Mouse (Mus musculus) hindbrain, embryonic 15.5 days (tissue): ENCODE data around the gene Gm9964. TPM values are rescaled to one million over a fixed set of nuclear protein-coding genes. Genes with fewer than 3 reads are reported as not detected.
A peak's percentile ranks its signal among the peaks of the same experiment; 100 is the strongest.

ENCODE experiments used
- ATAC-seq: fragments of 200-750 bp; cut with Nextera tagmentation; 2 replicates; pipeline ENCODE4 v1.8.0; 2017; ENCODE audit warnings: low read depth, moderate number of reproducible peaks, moderate TSS enrichment; ENCODE audit not compliant: low FRiP score
- H3K27ac ChIP-seq: fragments of 300-500 bp; sonication (generic); replicated peaks from 2 replicates; pipeline ENCODE4 v1.5.1; 2015; ENCODE audit warnings: mild to moderate bottlenecking, inconsistent platforms
- H3K27me3 ChIP-seq: fragments of 300-500 bp; sonication (generic); 2 replicates; pipeline ENCODE4 v1.6.1; 2015; ENCODE audit warnings: control low read depth, inconsistent platforms
- H3K36me3 ChIP-seq: fragments of 300-500 bp; sonication (generic); 2 replicates; pipeline ENCODE4 v1.6.1; 2015; ENCODE audit warnings: control low read depth, inconsistent platforms
- H3K4me1 ChIP-seq: fragments of 300-500 bp; sonication (generic); replicated peaks from 2 replicates; pipeline ENCODE4 v1.6.1; 2015; ENCODE audit warnings: control low read depth, inconsistent platforms
- H3K4me2 ChIP-seq: fragments of 300-500 bp; sonication (generic); 2 replicates; pipeline ENCODE4 v1.6.1; 2015; ENCODE audit warnings: moderate library complexity, mild to moderate bottlenecking, inconsistent platforms
- H3K4me3 ChIP-seq: fragments of 300-500 bp; sonication (generic); 2 replicates; pipeline ENCODE4 v1.5.1; 2015; ENCODE audit warnings: mild to moderate bottlenecking, inconsistent platforms
- H3K9ac ChIP-seq: fragments of 300-500 bp; sonication (generic); 2 replicates; pipeline ENCODE4 v1.6.1; 2015; ENCODE audit warnings: inconsistent platforms
- H3K9me3 ChIP-seq: fragments of 300-500 bp; sonication (generic); 2 replicates; pipeline ENCODE4 v1.6.1; 2016; ENCODE audit warnings: control low read depth, inconsistent platforms
- WGBS: fragments of 180-500 bp; shearing (Covaris S2); methylation state at CpG from one replicate; pipeline ENCODE4 v1.1.7; 2015; 5-methylcytosine and 5-hydroxymethylcytosine counted together
- polyA plus RNA-seq: library from polyadenylated mRNA; unstranded; fragments of >200 nt; fragmentation: Nextera tagmentation; extraction: Ambion mirVana; gene quantifications from 2 replicates; pipeline ENCODE4 v1.2.1, GENCODE M21; 2015

Gm9964 gene
- not detected in 2 replicates for polyA plus RNA-seq

DNA sequence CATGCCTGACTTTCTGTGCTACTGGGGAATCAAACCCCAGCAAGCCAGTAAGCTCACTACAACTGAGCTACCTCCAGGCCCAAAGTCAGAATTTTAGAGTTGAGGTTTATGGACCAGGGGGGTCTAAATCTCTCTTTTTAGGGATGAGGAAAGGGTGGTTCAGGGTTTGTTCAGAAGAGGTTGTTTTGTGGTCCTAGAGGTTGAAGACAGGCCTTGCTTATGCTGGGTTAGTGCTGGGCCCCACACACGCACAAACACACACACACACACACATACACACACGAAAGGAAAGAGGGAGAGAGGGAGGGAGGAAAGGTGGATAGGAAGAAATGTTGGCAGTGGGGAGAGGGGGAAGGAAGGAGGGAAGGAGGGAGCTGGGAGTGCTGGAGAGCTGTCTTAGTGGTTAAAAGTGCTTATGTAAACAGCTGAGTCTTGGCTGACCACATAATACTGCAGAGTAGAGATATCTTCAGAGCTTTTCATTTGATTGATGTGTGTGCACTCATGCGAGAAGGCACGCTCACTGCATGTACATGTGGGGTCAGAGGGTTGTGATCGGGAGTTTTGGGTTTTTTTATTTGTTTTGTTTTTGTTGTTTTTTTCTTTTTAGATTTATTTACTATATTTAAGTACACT, at the start of gene Gm9964:
Gene Gm9964, minus strand, starts transcription at position 51 of the 636 bp plus-strand sequence.
- H3K9me3 ChIP-seq, result no peaks in the 10 kb centered on the region

DNA sequence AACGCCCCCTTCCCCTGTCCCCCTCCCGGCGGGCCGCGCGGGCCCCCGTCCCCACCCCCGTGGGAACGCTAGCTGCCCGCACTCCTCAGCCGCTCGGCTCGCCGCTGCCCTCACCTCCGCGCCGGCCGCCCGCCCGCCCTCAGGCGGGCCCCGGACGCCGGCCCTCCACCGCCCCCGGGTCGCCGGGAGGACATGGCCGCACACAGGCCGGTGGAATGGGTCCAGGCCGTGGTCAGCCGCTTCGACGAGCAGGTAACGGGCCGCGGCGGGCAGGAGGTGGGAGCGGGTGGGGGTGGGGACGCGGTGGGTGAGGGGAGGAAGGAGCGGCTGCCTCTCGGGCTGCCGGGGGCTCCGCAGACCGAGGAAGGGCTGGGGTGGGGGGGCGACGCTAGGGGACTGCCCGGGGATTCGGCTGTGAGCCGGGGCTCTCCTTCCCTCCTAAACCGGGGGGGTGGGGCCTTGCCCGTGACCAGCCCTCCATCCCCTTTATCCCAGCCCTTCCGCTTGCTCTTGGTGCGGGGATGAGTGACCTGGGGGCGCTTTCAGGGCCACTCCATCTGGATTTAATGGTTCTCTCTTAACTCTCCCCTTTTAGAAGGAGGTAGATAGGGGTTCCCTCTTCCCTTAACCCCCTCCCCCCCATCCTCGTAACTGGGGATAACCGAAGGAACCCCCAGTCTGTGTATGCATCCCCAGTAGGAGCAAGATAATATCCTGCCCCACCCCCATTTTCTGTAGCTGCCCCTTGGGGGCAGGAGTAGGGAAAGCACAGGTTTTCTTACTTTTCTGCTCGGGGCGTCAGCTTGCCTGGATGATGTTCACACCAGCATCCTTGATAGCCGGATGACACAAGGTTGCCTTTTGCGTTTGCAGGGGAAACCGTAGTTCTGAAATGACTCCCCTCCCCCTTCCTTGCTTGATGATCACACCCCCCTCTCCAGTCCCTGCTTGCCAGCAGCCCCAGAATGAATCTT, 43.4 kb upstream of the Gm9964 start:
- no peaks in the 10 kb centered on the region for H3K9me3 ChIP-seq
- H3K36me3 ChIP-seq, result peaks cover 4% of the 10 kb centered on the region; the same call in 1 of the 2 replicates
- peak overlapping the region; percentile 95 for H3K9ac ChIP-seq
- peak overlapping the region; percentile 67 for H3K4me3 ChIP-seq
- H3K4me1 ChIP-seq, result peaks cover 29% of the 10 kb centered on the region
- under 1% methylated on average over 33 of the region's 63 CpGs for WGBS
- peak overlapping the region; percentile 75 for H3K4me2 ChIP-seq
- peak overlapping the region; percentile 89 for H3K27ac ChIP-seq
- H3K27me3 ChIP-seq, result no peaks in the 10 kb centered on the region
- peak; percentile 84 for ATAC-seq

More for the DNA sequence above, at the start of gene Gm9964:
- H3K27me3 ChIP-seq, result no peaks in the 10 kb centered on the region
- H3K4me3 ChIP-seq, result no peak within 1 kb of the TSS
- ATAC-seq, result no peak
- H3K4me1 ChIP-seq, result peaks cover 5% of the 10 kb centered on the region; the same call in 1 of the 2 replicates
- H3K4me2 ChIP-seq, result no peak within 1 kb of the TSS
- H3K36me3 ChIP-seq, result no peaks in the 10 kb centered on the region
- 76% methylated on average over 5 of the region's 5 CpGs for WGBS
- H3K27ac ChIP-seq, result no peak within 1 kb of the TSS
- no peak within 1 kb of the TSS for H3K9ac ChIP-seq

DNA sequence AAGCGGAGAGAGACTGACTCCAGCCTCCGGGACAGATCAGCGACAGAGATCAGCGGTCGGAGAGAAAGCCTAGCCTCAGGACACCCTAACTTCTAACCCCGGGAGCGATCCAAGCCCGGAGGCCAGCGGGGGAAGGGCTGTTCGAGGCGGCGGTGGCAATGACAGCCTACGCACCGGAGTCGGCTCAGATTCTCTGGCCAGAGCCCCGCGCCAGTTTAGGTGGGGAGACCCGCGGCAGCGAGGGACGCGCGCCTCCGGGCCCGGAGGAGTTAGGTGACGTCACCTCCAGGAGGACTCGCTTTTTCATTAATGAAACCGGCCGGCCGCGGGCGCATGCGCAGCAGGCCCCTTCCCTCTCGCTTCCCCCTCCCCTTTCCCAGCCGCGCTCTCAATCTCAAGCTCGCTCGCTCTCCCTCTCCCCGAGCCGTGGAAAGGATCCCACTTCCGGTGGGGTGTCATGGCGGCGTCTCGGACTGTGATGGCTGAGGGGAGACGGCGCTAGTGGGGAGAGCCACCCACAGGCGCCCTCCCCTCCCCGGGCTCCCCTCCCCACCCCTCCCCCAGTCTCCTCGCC, 42.6 kb upstream of the Gm9964 start, which contains the start of gene Nf1:
Gene Nf1, plus strand, starts transcription at position 460 of the 574 bp plus-strand sequence.
- peaks cover 4% of the 10 kb centered on the region; the same call in 1 of the 2 replicates for H3K36me3 ChIP-seq
- H3K27ac ChIP-seq, result peak within 1 kb of the TSS; percentile 89
- H3K4me3 ChIP-seq, result peak within 1 kb of the TSS; percentile 67
- H3K9me3 ChIP-seq, result no peaks in the 10 kb centered on the region
- peak within 1 kb of the TSS; percentile 75 for H3K4me2 ChIP-seq
- peaks cover 29% of the 10 kb centered on the region for H3K4me1 ChIP-seq
- ATAC-seq, result peak; percentile 96
- H3K27me3 ChIP-seq, result no peaks in the 10 kb centered on the region
- H3K9ac ChIP-seq, result peak within 1 kb of the TSS; percentile 95
- WGBS, result under 1% methylated on average over 43 of the region's 49 CpGs

DNA sequence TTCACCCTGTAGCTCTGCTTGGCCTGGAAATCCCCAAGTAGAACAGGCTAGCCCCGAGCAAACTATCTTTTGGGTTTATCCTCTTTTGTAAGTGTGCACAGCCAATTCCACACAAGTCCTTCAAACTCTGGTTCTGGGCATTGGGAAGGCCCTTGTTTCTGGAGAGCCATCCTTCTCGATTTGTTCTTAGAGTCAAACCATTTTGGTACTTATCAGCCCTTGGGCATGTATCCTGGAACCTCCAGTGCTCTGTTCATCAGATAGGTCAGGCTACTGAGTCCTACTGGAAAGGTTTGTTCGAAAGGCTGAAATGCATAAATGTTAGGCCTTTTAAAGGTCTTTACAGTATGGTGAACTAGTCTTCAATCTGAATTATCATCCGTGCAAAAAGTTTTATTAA, 41.9 kb upstream of the Gm9964 start:
- no peak for ATAC-seq
- peak overlapping the region; percentile 95 for H3K9ac ChIP-seq
- H3K27ac ChIP-seq, result peak overlapping the region; percentile 89
- no peaks in the 10 kb centered on the region for H3K9me3 ChIP-seq
- H3K4me1 ChIP-seq, result peaks cover 29% of the 10 kb centered on the region
- 58% methylated on average over 4 of the region's 4 CpGs for WGBS
- peak overlapping the region; percentile 67 for H3K4me3 ChIP-seq
- no peaks in the 10 kb centered on the region for H3K27me3 ChIP-seq
- H3K36me3 ChIP-seq, result peaks cover 4% of the 10 kb centered on the region; the same call in 1 of the 2 replicates
- peak overlapping the region; percentile 75 for H3K4me2 ChIP-seq

DNA sequence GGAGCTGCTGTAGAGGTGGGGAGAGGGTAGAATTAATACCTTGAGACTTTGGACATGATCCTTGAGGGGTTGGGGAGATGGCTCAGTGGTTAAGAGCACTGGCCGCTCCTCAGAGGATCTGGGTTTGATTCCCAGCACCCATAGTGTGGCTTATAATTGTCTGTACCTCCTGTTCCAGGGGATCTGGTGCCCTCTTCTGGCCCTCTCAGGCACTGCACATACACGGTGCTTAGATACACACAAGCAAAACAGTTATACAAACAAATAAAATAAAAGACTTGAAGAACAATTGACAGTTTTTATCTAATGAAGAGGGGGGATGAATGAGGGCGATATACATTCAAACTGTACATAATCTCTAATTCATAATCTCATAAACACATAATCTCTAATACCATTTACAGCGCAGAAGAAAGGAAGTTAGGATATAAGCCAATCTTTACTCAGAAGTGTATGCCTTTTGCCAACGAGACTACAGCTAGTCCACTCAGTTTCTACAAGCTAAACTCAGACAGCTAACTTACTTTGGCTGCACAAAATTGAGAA, 40.1 kb upstream of the Gm9964 start:
- Histone ChIP-seq H3K27ac (no peak overlapping the region), H3K4me1 (peaks cover 22% of the 10 kb centered on the region), H3K9ac (no peak overlapping the region), H3K9me3 (no peaks in the 10 kb centered on the region), H3K4me3 (no peak overlapping the region), H3K27me3 (no peaks in the 10 kb centered on the region), H3K4me2 (no peak overlapping the region), H3K36me3 (no peaks in the 10 kb centered on the region)
- ATAC-seq, result no peak
- WGBS, result 95% methylated on average over 5 of the region's 5 CpGs

DNA sequence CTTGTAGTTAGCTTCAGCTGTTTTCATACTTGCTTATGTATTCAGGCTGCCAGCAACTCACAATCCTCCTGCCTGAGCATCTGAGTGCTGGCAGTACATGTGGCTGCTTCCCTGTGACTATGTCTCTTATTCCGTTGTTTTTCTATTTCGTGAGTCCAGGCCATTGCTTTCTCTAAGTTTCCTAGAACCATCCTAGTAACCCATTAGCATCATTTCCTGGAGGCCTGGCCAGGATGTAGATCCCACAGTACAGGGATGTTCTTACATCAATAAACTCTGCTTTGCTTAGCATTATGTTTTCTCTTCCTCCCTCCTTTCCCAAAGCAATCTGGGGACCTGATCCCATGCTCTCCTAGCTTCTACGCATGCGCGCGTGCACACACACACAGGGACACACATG, 38.4 kb upstream of the Gm9964 start:
- 92% methylated on average over 6 of the region's 6 CpGs for WGBS

DNA sequence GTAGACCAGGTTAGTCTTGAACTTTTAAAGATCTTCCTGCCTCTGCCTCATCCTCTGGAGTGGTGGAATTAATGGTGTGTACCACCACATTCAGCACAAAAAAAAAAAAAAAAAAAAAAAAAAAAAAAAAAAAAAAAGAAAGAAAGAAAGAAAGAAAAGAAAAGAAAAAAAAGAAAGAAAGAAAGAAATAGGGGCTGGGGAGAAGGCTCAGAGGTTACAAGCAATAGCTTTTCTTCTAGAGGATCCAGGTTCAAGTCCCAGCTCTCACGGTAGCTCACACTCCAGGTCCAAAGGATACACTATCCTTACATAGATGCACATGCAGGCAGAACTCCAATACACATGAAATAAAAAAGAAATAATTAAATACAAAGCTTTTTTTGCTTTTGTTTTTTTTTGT, 32.9 kb upstream of the Gm9964 start:
- no peaks in the 10 kb centered on the region for H3K9me3 ChIP-seq
- H3K27me3 ChIP-seq, result no peaks in the 10 kb centered on the region
- ATAC-seq, result no peak
- WGBS, result 100% methylated on average over 1 of the region's 1 CpGs
- no peak overlapping the region for H3K27ac ChIP-seq
- H3K4me2 ChIP-seq, result no peak overlapping the region
- no peaks in the 10 kb centered on the region for H3K36me3 ChIP-seq
- no peak overlapping the region for H3K4me3 ChIP-seq
- no peak overlapping the region for H3K9ac ChIP-seq
- H3K4me1 ChIP-seq, result no peaks in the 10 kb centered on the region

More for the DNA sequence above, 38.4 kb upstream of the Gm9964 start:
- Histone ChIP-seq H3K36me3 (no peaks in the 10 kb centered on the region), H3K4me3 (no peak overlapping the region), H3K27ac (no peak overlapping the region), H3K9ac (no peak overlapping the region), H3K27me3 (no peaks in the 10 kb centered on the region), H3K4me2 (no peak overlapping the region), H3K4me1 (peaks cover 8% of the 10 kb centered on the region), H3K9me3 (no peaks in the 10 kb centered on the region)
- ATAC-seq, result no peak

DNA sequence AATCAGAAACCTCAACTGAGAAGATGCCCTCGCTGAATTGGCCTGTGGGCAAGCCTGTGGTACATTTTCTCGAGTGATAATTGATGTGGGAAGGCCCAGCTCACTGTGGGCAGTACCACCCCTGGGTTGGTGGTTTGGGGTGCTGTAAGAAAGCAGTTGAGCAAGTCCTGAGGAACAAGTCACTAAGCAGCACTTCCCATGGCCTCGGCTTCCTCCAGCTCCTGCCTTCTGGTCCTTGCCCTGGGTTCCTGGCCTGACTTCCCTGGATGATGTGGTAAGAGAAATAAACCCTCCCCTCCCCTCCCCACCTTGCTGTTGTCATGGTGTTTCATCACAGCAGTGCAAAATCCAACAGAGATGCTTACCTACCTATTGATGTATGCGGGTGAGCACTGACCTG, 31.4 kb upstream of the Gm9964 start:
- Histone ChIP-seq H3K4me1 (no peaks in the 10 kb centered on the region), H3K4me2 (no peak overlapping the region), H3K27me3 (no peaks in the 10 kb centered on the region), H3K36me3 (no peaks in the 10 kb centered on the region), H3K9me3 (no peaks in the 10 kb centered on the region), H3K9ac (no peak overlapping the region), H3K4me3 (no peak overlapping the region), H3K27ac (no peak overlapping the region)
- WGBS, result 96% methylated on average over 4 of the region's 4 CpGs
- no peak for ATAC-seq

DNA sequence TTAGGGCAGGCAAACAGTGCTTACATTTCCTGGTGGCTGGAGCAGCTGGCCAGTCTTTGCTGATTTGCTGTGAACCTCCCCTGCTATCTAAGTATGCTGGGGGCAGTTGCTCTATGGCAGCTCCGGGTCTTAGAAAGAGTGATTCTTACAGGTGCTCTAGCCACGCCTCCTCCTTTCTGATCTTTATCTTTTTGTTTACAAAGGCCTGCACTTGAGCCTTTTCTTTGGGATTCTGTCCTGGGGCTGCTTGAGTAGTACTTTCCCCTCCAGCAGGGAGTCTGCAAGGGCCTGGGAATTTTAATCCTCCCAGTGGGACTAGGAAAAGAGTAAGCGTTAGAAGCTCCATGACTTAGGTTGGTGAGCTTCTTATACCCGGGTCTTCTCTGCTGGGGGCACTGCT, 30.4 kb upstream of the Gm9964 start:
- WGBS, result 43% methylated on average over 4 of the region's 4 CpGs
- H3K4me1 ChIP-seq, result no peaks in the 10 kb centered on the region
- H3K9me3 ChIP-seq, result no peaks in the 10 kb centered on the region

DNA sequence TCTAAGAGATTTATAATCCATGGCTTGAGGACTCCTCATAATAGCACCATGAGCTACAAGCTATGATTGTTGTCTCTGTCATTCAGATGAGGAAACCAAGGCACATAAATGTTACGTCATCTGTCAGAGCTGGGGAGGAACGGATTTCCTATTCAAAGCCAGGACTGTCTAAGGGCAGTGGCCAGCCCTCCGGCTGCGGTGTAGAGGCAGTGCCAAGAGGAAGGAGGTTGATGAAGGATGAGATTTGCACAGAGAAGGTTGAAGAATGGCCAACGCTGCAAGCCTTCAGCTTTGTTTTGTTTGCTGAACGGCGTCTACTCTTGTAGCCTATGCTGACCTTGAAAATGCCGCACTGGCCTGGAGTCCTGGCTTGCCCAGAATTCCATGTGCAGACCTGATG, 29.0 kb upstream of the Gm9964 start:
- WGBS, result 85% methylated on average over 8 of the region's 8 CpGs
- Histone ChIP-seq H3K9ac (no peak overlapping the region), H3K4me1 (no peaks in the 10 kb centered on the region), H3K36me3 (no peaks in the 10 kb centered on the region), H3K27me3 (no peaks in the 10 kb centered on the region), H3K27ac (no peak overlapping the region), H3K4me3 (no peak overlapping the region), H3K9me3 (no peaks in the 10 kb centered on the region), H3K4me2 (no peak overlapping the region)
- ATAC-seq, result no peak

More for the DNA sequence above, 30.4 kb upstream of the Gm9964 start:
- no peaks in the 10 kb centered on the region for H3K36me3 ChIP-seq
- no peak overlapping the region for H3K9ac ChIP-seq
- no peak overlapping the region for H3K4me3 ChIP-seq
- H3K27ac ChIP-seq, result no peak overlapping the region
- no peaks in the 10 kb centered on the region for H3K27me3 ChIP-seq
- ATAC-seq, result no peak
- H3K4me2 ChIP-seq, result no peak overlapping the region

DNA sequence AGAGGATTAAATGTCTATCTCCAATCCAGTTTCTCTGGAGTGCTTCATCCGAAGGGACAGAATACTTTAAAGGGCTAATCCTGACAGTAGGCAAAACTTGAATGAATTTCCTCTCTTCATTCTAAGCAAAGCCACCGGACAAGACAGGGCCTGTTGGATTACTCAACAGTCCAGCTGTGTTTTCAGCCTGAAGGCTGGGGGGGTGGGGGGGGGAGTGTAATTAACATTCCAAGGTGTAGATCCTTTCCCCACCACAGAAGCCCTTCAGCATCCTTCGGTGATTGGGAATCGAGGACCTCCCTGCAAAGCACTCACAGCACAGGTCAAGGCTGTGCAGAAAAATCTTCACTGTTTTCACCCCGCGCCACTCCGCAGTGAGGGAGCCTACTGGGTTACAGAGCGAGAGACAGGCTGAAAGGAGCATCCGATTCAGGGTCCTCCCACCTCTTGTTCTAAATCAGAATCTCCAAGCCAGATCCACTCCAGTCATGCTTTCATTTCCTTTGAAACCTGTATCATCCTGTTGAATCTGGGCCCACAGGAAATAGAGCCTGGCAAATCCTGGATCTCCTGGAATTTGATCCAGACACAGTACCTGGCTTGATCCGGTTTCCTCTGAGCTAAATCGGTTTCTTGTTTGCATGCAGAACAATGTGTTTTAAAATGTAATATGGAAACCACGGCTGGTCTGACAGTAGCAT, 27.4 kb upstream of the Gm9964 start:
- Histone ChIP-seq H3K27ac (no peak overlapping the region), H3K4me2 (no peak overlapping the region), H3K4me1 (no peaks in the 10 kb centered on the region), H3K27me3 (no peaks in the 10 kb centered on the region), H3K4me3 (no peak overlapping the region), H3K36me3 (no peaks in the 10 kb centered on the region), H3K9ac (no peak overlapping the region), H3K9me3 (no peaks in the 10 kb centered on the region)
- ATAC-seq, result no peak
- 74% methylated on average over 12 of the region's 12 CpGs for WGBS
